Mouse (Mus musculus) CH12.LX (cell line): Measurements from ENCODE around the gene Etv6. TPM values are rescaled to one million over a fixed set of nuclear protein-coding genes. Genes with fewer than 3 reads are reported as not detected.

ENCODE experiments used
- DNase-seq: peaks from one replicate; pipeline ENCODE4 v3.0.0-alpha.2; 2013; ENCODE audit errors: extremely low read depth
- H3K27ac ChIP-seq: 2 replicates; pipeline ENCODE4 v1.5.1; 2012; ENCODE audit warnings: low read depth, mild to moderate bottlenecking, control low read depth, moderate library complexity; ENCODE audit not compliant: insufficient read depth
- H3K27me3 ChIP-seq: replicated peaks from 2 replicates; pipeline ENCODE3; 2012; ENCODE audit warnings: inconsistent platforms
- H3K36me3 ChIP-seq, 2 experiments: replicated peaks in 1 of 2; 2 replicates each; pipeline versions ENCODE3 to v1.6.1; 2012; ENCODE audit warnings: inconsistent platforms in 1 of 2, low read length in 1 of 2, mild to moderate bottlenecking in 1 of 2, mixed read lengths in 1 of 2, moderate library complexity in 1 of 2; ENCODE audit not compliant: control insufficient read depth in 1 of 2, insufficient read depth in 1 of 2
- H3K4me1 ChIP-seq, 2 experiments: 2 replicates each; pipeline ENCODE4 v1.6.1; 2012; ENCODE audit warnings: inconsistent platforms in 1 of 2, moderate library complexity in 1 of 2; ENCODE audit not compliant: insufficient read depth in 2 of 2, control insufficient read depth in 1 of 2
- H3K4me2 ChIP-seq: 2 replicates; pipeline ENCODE4 v1.6.1; 2012; ENCODE audit warnings: low read depth, mild to moderate bottlenecking, control low read depth; ENCODE audit not compliant: poor library complexity, insufficient read depth, severe bottlenecking
- H3K4me3 ChIP-seq, 3 experiments: fragments of 150-350 bp in 1 of 3; sonication (generic) in 1 of 3; replicated peaks in 1 of 3; 2 replicates each; pipeline versions ENCODE3 to v1.5.1; 2011 to 2012; ENCODE audit warnings: low read depth in 2 of 3, low read length in 2 of 3, mild to moderate bottlenecking in 2 of 3, moderate library complexity in 2 of 3, control low read depth in 1 of 3, improper control_type of control experiment in 1 of 3, inconsistent platforms in 1 of 3, mixed read lengths in 1 of 3; ENCODE audit not compliant: poor library complexity in 1 of 3
- H3K79me2 ChIP-seq: replicated peaks from 2 replicates; pipeline ENCODE4 v1.6.1; 2012; ENCODE audit warnings: mild to moderate bottlenecking, moderate library complexity; ENCODE audit not compliant: control insufficient read depth, poor library complexity, insufficient read depth, severe bottlenecking; ENCODE audit errors: extremely low read depth
- H3K9ac ChIP-seq: 2 replicates; pipeline ENCODE4 v1.6.1; 2012; ENCODE audit warnings: low read depth, mild to moderate bottlenecking, control low read depth, moderate library complexity; ENCODE audit not compliant: insufficient read depth
- H3K9me3 ChIP-seq: replicated peaks from 2 replicates; pipeline ENCODE3; 2012; ENCODE audit warnings: low read length, inconsistent platforms, mixed read lengths
- BHLHE40 ChIP-seq: IDR thresholded peaks from 2 replicates; pipeline ENCODE4 v1.6.1; 2011; ENCODE audit warnings: mild to moderate bottlenecking, low read depth, low read length, improper control_type of control experiment
- CHD1 ChIP-seq: IDR thresholded peaks from 2 replicates; pipeline ENCODE4 v1.6.1; 2012; ENCODE audit warnings: low read depth, low read length, improper control_type of control experiment, inconsistent platforms
- CHD2 ChIP-seq: IDR thresholded peaks from 2 replicates; pipeline ENCODE4 v1.6.1; 2011; ENCODE audit warnings: low read length, improper control_type of control experiment
- EP300 ChIP-seq: IDR thresholded peaks from 2 replicates; pipeline ENCODE4 v1.6.1; 2011; ENCODE audit warnings: low read length, improper control_type of control experiment
- ETS1 ChIP-seq: conservative IDR thresholded peaks from 2 replicates; pipeline ENCODE4 v1.6.1; 2012; ENCODE audit warnings: low read depth, mild to moderate bottlenecking, inconsistent platforms, low read length, improper control_type of control experiment, moderate library complexity
- GABPA ChIP-seq: IDR thresholded peaks from 2 replicates; pipeline ENCODE4 v1.6.1; 2012; ENCODE audit warnings: low read depth, low read length, improper control_type of control experiment, inconsistent platforms; ENCODE audit not compliant: insufficient replicate concordance
- IRF4 ChIP-seq: IDR thresholded peaks from 2 replicates; pipeline ENCODE4 v1.6.1; 2014; ENCODE audit warnings: low read depth, mild to moderate bottlenecking, inconsistent platforms, low read length, improper control_type of control experiment
- JUN ChIP-seq: IDR thresholded peaks from 2 replicates; pipeline ENCODE4 v1.6.1; 2011; ENCODE audit warnings: low read depth, mild to moderate bottlenecking, low read length, improper control_type of control experiment, moderate library complexity; ENCODE audit not compliant: insufficient read depth
- JUND ChIP-seq: conservative IDR thresholded peaks from 2 replicates; pipeline ENCODE4 v1.6.1; 2011; ENCODE audit warnings: low read depth, low read length, improper control_type of control experiment
- KAT2A ChIP-seq: IDR thresholded peaks from 2 replicates; pipeline ENCODE4 v1.6.1; 2012; ENCODE audit warnings: low read length, improper control_type of control experiment, inconsistent platforms; ENCODE audit not compliant: insufficient replicate concordance
- MAX ChIP-seq: IDR thresholded peaks from 2 replicates; pipeline ENCODE4 v1.6.1; 2011; ENCODE audit warnings: low read length, improper control_type of control experiment
- MEF2A ChIP-seq: IDR thresholded peaks from 2 replicates; pipeline ENCODE4 v1.6.1; 2014; ENCODE audit warnings: low read depth, mild to moderate bottlenecking, inconsistent platforms, low read length, improper control_type of control experiment, borderline replicate concordance
- MXI1 ChIP-seq: IDR thresholded peaks from 2 replicates; pipeline ENCODE4 v1.6.1; 2011; ENCODE audit warnings: mild to moderate bottlenecking, low read depth, low read length, improper control_type of control experiment
- MYC ChIP-seq: IDR thresholded peaks from 2 replicates; pipeline ENCODE4 v1.6.1; 2011; ENCODE audit warnings: low read depth, mild to moderate bottlenecking, improper control_type of control experiment, low read length
- NRF1 ChIP-seq: IDR thresholded peaks from 2 replicates; pipeline ENCODE4 v1.6.1; 2014; ENCODE audit warnings: low read depth, mild to moderate bottlenecking, inconsistent platforms, low read length, improper control_type of control experiment, moderate library complexity
- POLR2A ChIP-seq: IDR thresholded peaks from 2 replicates; pipeline ENCODE4 v1.6.1; 2011; ENCODE audit warnings: low read depth, mild to moderate bottlenecking, improper control_type of control experiment, low read length
- RCOR1 ChIP-seq: conservative IDR thresholded peaks from 2 replicates; pipeline ENCODE4 v1.6.1; 2012; ENCODE audit warnings: low read depth, mild to moderate bottlenecking, inconsistent platforms, low read length, improper control_type of control experiment
- SIN3A ChIP-seq: IDR thresholded peaks from 2 replicates; pipeline ENCODE4 v1.6.1; 2012; ENCODE audit warnings: low read length, improper control_type of control experiment, inconsistent platforms
- TBP ChIP-seq: conservative IDR thresholded peaks from 2 replicates; pipeline ENCODE4 v1.6.1; 2011; ENCODE audit warnings: low read depth, low read length, improper control_type of control experiment
- TCF12 ChIP-seq: IDR thresholded peaks from 2 replicates; pipeline ENCODE4 v1.6.1; 2014; ENCODE audit warnings: low read depth, mild to moderate bottlenecking, inconsistent platforms, low read length, improper control_type of control experiment
- UBTF ChIP-seq: IDR thresholded peaks from 2 replicates; pipeline ENCODE4 v1.6.1; 2012; ENCODE audit warnings: low read depth, mild to moderate bottlenecking, inconsistent platforms, low read length, improper control_type of control experiment, moderate library complexity
- USF1 ChIP-seq: IDR thresholded peaks from 2 replicates; pipeline ENCODE4 v1.6.1; 2014; ENCODE audit warnings: low read depth, mild to moderate bottlenecking, inconsistent platforms, low read length, improper control_type of control experiment
- ZC3H11A ChIP-seq: IDR thresholded peaks from 2 replicates; pipeline ENCODE4 v1.6.1; 2012; ENCODE audit warnings: low read depth, mild to moderate bottlenecking, inconsistent platforms, low read length, improper control_type of control experiment
- ZMIZ1 ChIP-seq: IDR thresholded peaks from 2 replicates; pipeline ENCODE4 v1.6.1; 2012; ENCODE audit warnings: low read depth, mild to moderate bottlenecking, inconsistent platforms, low read length, improper control_type of control experiment
- ZNF384 ChIP-seq: IDR thresholded peaks from 2 replicates; pipeline ENCODE4 v1.6.1; 2012; ENCODE audit warnings: low read depth, low read length, improper control_type of control experiment, inconsistent platforms
- dilution Hi-C: fragments of 300-500 bp; cut with MboI; formaldehyde crosslinking; loops from 2 replicates; pipeline ENCODE4 v1.14.3; 2020; ENCODE audit warnings: low sequenced_read_pairs; ENCODE audit not compliant: extremely low pct_unique_long_range_greater_than_20kb, extremely low pct_ligation_motif_present
- in situ Hi-C: fragments of 300-500 bp; cut with MboI; formaldehyde crosslinking; loops from 3 replicates; pipeline ENCODE4 v1.14.3; 2019; ENCODE audit warnings: low sequenced_read_pairs, low pct_ligation_motif_present, low pct_unique_long_range_greater_than_20kb, mixed read lengths
- polyA plus RNA-seq: library from polyadenylated mRNA; unstranded; fragments of >175 nt; gene quantifications from 2 replicates; pipeline ENCODE4 v1.2.1, GENCODE M21; 2012; ENCODE audit warnings: low read depth; ENCODE audit not compliant: insufficient read length
- total RNA-seq, 2 experiments: library from RNA; depleted of rRNA; stranded (reverse); fragments of 300-350 nt in 1 of 2; fragments of >200 nt in 1 of 2; gene quantifications; 2 replicates each; pipeline ENCODE4 v1.2.3; 2012 to 2014

The Etv6 gene
- total and polyA plus RNA-seq, 3 experiments = 7.6 to 29.5 (median 10.1) TPM

DNA sequence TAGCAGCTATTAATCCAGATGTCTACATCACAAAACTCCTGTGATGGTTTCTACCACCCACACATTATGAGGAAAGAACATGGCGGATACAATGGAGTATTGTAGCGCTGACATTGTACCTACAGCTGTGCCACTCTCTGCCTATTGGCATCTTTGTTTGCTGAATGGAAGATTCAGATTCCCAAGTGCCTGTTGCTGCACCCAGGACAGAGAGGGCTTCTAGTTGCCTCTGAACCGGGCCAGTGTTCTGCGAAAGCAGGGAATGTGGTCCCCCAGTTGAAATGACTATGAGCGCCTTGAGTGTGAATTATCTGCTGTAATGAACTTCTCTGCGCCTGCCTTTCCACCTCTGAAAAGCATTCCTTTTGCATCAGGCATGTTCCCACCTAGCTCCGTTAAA lies 114.1 kb downstream of the Etv6 start:
- no peak for DNase-seq
- peaks cover 15 to 98% of the 10 kb centered on the region in 2 experiments for H3K4me1 ChIP-seq
- in situ Hi-C loops (no loop called here), dilution Hi-C loops (no loop called here)
- H3K27ac ChIP-seq = no peak overlapping the region
- H3K36me3 ChIP-seq = peaks cover 2 to 63% of the 10 kb centered on the region in 2 experiments
- H3K4me2 ChIP-seq = no peak overlapping the region
- no peaks in the 10 kb centered on the region for H3K27me3 ChIP-seq
- TF ChIP-seq ZMIZ1 = no peak
- no peak for TF ChIP-seq CHD2
- no peak for TF ChIP-seq EP300
- TF ChIP-seq ZNF384 = no peak
- no peak for TF ChIP-seq TCF12
- no peak for TF ChIP-seq IRF4
- TF ChIP-seq TBP = no peak
- no peak for TF ChIP-seq NRF1
- TF ChIP-seq SIN3A = no peak
- no peak for TF ChIP-seq BHLHE40
- TF ChIP-seq POLR2A = no peak
- no peaks in the 10 kb centered on the region for H3K9me3 ChIP-seq
- H3K79me2 ChIP-seq = peaks cover 2% of the 10 kb centered on the region; the same call in 1 of the 2 replicates
- no peak overlapping the region for H3K9ac ChIP-seq
- H3K4me3 ChIP-seq = no peak overlapping the region

DNA sequence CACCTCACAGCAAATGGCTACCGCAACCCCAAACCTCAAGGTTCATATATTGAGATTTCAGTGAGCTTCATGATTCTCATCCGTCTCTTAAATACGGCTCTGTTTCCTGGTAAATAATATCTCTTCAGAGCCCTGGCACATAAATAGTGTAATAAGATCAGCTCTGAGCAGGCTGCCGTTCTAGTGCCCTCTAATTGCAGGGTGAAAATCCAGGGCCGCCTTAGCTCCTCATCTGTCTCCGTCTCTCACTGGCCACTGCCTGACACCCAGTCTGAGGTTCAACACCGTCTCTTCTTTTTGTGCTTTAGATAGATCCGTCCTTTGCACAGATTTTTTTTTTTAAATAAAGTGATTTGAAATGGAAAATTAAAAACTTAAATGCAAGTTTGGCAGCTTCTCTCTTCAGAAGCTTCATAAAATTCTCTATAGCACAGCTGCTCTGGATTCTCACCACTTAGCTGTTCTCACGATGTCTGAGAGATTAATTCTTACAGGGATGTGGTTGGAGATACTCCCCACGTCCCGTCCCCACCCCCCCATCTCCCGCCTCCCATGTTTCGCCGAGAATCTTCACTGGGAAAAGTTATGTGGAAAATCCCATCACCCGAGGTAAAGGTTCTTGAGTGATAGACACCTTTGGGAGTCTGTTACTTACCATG lies 115.7 kb downstream of the Etv6 start:
- no peak for TF ChIP-seq EP300
- no peak for TF ChIP-seq ETS1
- no peak for TF ChIP-seq JUND
- no peak for TF ChIP-seq USF1
- TF ChIP-seq MEF2A = no peak
- TF ChIP-seq BHLHE40 = no peak
- TF ChIP-seq MAX = no peak
- no peak for TF ChIP-seq GABPA
- no peak for TF ChIP-seq CHD1
- TF ChIP-seq IRF4 = no peak
- no peak for TF ChIP-seq MXI1
- no peak for TF ChIP-seq RCOR1
- no peak for TF ChIP-seq JUN
- TF ChIP-seq ZC3H11A = no peak
- TF ChIP-seq MYC = no peak
- no peak for TF ChIP-seq UBTF
- TF ChIP-seq SIN3A = no peak
- no peak for TF ChIP-seq KAT2A
- Histone ChIP-seq H3K9me3 (no peaks in the 10 kb centered on the region), H3K4me3 (no peak overlapping the region), H3K27ac (no peak overlapping the region), H3K9ac (no peak overlapping the region), H3K79me2 (peaks cover 2% of the 10 kb centered on the region; the same call in 1 of the 2 replicates), H3K27me3 (no peaks in the 10 kb centered on the region), H3K36me3 (peaks cover 5 to 56% of the 10 kb centered on the region in 2 experiments), H3K4me2 (no peak overlapping the region), H3K4me1 (peaks cover 24 to 98% of the 10 kb centered on the region in 2 experiments)
- dilution Hi-C loops (no loop called here), in situ Hi-C loops (no loop called here)
- no peak for DNase-seq
